Mouse (Mus musculus): Measurements from ENCODE around the gene Slamf8. TPM values are rescaled to one million over a fixed set of nuclear protein-coding genes. Genes with fewer than 3 reads are reported as not detected.

Gene Slamf8
- total RNA-seq, 4 experiments from 2014 or later = 0.16 to 0.31 (median 0.24) TPM

DNA sequence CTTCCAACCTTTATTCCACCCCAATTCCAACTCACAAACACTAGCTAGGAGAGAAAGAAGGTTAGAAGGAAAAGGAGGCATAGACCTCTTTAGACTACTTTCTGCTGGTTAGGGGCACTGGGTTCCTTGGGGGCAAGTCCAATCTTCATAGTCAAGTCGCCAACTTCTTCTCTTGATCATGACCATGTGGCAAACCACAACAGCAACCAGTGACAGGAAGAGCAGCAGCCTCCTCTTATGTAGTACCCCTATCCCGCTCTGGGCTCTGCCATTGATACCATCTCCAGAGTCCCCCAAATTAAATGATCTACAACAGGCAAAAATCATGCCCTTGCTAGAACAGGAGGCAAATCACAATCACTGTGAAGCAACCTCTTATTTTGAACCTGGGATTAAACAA lies 3.6 kb upstream of the Slamf8 start:
- DNase-seq (ENCODE audit: low spot score) = no peak

DNA sequence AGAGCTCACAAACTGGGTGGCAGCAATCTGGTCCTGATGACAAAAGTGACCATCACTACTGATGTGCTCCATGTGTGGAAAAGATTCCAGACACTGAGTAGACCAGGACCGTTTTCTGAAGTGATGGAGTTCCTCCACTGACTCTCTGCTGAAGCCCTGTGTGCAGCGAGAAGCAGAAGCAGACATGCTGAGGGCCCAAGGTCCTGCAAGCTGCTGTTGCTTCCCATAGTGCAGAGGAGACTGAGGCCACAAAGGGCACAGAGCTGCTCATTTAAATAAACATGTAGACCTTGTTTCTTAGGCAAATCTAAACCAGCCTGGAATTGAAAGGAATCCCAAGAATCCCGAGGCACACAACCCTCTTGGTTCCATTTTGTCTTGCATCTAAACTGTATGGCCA lies 3.0 kb upstream of the Slamf8 start:
- no peak for DNase-seq (ENCODE audit: low spot score)

DNA sequence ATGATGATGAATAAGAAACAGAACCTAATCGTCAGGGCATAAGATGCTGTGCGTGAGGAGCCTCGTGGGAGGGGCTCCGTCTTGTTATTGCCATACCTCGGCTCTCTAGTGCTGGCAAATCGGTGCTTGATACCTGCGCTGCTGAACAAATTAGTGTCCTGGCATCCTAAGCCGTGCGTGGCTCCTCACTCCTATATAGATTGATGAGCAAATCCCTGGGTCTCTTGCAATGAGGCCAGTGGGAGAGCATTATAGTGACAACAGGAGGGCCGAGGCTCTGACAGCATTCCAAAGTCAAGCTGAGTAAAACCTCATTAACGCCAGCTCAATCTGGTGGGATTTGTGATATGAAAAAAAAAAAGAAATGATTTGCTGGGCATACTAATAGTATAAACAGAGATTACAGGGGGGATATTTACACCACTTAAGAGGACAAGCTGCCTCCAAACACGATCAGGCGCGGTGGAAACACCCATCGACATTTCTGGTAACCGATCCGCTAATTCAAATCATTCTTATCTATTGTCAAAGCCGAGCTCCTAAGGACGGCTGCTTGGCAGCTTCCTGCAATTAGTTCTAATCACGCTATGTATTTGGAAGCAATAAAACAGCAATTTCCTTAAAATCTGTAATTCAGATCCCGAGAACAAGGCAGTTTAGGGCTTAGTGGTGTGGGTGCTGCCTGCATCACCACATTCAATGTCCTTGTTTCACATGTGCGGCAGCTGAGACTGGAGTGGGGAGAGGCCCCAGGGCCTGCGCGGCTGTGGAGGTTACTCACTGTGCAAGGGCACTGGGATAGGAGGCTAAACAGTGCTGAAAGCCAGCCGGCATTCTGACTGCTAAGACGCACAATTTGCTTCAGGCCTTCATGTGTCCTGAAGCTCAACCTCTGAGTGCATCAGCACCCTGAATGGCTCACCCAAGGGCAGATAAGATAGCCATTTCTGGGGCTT lies 4.5 kb downstream of the Slamf8 start:
- no peak for DNase-seq (ENCODE audit: low spot score)

DNA sequence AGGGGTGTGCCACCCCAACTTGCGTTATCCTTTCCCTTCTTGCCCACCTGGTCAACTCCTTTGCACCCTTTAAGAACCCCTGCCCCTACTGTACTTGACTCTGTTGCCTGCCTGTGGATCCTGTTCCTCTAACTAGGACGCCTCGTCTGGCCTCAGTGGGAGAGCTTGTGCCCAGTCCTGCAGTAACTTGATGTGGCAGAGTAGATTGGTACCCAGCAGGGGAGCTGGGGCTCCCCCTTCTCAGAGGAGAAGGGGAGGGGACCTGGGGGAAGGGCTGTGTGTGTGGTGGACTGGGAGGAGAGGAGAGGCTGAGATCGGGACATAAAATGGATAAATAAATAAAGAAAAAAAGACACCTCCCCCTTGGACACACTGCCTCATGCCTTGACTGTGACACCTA lies 5.3 kb downstream of the Slamf8 start:
- DNase-seq (ENCODE audit: low spot score) = no peak

DNA sequence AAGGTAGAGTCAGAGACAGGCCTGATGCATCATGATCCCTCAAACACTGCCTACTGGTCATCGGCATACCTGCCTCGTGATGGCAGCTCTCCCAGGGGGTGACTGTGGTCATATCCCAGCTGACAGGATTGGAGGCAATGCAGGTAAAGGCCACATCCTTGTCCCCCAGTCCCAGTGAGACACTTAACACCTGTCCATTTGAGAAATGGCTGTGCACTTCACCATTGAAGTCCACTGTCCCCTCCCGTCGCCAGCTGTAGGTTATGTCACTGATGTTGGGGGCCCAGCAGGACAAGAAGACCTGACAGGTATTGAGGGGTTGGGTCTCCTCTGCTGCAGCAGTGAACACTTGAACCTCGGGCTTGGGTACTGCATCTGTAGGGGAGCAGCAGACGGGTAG lies 6.1 kb downstream of the Slamf8 start:
- no peak for DNase-seq (ENCODE audit: low spot score)

DNA sequence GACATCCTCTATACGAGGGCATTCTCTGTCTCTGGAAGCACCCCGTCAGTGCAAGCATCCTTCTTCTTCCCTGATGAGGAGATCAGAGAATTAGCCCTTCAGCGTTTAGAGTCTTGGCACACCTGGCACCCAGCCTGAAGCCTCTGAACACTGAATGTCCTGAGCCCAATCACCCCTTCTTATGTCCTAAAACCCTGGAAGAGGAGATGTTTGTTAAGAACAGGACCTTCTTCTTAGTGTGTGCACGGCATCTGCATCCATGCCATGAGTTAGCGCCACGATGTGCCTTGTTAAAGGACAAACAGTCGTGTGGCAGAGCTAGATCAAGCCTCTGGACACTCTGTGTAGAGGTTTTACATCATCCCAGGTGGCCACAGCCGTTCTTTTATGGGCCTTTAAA lies 7.9 kb downstream of the Slamf8 start:
- DNase-seq (ENCODE audit: low spot score) = no peak

DNA sequence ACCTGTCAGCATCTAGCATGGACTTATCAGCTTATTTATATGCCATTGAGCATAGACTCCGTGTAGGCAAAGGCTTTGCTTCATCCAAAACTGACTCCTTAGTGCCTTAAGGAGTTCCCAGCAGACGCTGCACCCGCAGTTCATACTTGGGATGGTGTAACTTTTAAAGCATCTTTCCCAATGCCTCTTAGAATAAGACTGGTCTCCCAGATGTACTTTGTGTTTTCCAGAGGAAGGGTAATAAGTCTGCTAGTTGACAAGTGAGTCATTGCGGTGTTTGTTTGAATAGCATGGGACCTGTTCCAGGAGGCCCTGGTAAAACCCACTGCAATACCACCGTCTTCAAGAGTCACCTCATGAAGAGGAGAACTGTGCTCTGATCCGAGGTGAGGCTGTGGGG lies 10.3 kb downstream of the Slamf8 start:
- DNase-seq (ENCODE audit: low spot score) = no peak

DNA sequence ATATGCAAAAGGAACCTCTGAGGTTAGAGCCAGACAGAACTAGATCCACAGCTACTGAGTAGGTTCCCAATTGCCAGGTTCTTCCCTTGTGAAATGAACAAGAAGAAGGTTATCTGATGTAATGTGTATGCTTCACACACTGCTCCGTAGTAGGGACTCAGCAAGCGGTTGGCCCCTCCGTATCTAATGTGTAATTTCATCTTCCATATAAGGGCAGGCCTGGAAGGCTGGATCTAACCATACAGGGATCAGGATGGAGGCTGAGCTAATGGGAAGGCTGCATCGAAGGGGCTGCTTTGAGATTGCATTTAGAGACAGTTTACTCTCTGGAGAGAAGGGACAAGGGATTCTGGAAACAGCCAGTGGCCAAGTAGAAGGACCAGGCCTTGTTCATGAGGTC lies 22.6 kb downstream of the Slamf8 start:
- no peak for DNase-seq (ENCODE audit: low spot score)

DNA sequence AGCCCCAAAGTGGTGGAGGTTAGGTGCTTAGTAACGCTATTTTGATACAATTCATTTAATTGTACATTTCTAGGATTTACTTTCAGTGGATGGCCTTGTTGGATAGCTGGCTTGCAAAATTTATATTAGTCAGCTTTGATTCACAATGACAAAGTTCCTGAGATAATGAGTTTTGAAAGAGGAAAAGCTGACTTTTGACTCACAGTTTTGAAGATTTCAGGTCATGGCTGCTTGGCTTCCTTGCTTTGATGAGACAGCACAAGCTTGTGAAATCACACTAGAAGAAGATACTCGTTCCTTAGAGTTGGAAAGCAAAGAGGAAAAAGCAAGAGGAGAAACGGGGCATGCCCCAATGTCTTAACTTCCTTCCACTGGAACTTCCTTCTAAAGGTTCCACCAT lies 24.2 kb downstream of the Slamf8 start:
- no peak for DNase-seq (ENCODE audit: low spot score)

DNA sequence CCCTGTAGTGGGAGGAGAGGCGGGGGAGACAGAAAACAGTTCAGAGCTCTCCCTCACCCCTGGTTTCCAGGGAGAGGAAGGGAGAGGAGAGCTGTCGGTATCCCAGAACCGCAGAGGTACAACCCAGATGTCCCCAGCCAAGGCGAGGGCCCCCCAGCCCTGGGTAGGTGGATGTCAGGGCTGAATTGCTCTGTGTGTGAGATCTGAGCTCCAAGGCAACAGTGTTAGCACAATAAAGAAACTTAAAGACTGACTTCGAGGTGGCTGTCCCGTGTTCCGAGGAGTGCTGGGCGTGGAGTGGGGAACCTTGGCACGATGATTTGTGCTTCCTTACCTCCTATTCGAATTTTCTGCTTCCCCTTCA lies 26.9 kb downstream of the Slamf8 start:
- DNase-seq (ENCODE audit: low spot score) = no peak

DNA sequence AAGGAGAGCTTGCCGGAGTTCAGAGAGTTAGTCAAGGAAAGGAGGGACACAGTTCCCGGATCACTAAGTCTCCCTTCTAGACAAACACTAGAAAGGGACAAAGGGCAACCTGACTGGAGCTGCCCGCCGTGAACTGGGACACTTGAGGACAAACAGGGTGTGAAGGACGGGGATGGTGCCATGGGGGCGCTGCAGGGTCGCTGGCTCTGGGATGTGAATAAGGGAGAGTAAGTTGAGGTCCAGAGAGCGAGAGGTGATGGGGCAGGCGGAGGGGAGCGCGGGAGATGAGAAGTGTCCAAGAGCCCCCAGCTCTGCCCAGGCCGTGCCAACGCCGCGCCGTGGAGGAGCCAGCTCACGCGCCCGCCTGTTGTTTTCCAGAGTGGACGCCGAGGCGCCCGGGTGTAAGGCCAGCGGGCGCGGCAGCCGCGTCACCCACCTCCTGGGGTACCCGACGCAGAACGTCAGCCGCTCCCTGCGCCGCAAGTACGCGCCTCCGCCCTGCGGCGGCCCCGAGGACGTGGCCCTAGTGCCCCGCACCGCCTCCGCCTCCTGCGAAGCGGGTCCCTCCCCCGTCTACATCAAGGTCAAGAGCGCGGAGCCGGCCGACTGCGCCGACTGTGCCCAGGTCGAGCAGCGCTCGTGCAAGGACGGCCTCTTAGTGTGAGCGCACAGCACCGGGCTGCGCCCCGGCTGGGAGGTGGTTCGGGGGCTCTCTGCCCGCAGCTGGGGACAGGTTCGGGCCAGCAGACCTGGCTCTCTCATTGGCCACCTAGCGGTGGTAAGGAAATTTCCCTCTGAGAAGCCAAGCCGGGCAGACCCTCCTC lies 27.5 kb downstream of the Slamf8 start:
- peak; percentile 65 for DNase-seq (ENCODE audit: low spot score)

DNA sequence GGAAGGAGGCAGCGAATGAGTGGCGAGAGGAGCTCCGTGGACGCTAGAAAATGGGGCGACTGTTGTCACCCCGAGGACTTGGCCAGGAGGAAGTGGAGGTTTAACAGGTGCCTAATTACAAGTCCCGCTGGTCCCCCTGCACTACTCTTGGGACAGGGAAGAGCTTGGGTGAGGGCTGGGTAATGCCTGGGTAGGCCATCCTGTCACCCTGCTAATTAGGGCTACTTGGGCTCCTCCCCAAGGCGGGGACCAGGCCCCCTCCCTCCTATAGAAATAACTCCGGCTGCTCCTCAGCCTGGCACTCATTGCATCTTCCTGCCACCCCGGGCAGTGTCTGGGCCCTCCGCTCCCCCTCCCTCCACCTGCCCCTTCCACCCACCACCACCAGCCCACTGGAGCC lies 34.7 kb downstream of the Slamf8 start, which contains the start of gene Vsig8:
Gene Vsig8 (plus strand): TSS at position 301 of the 400 bp plus-strand sequence.
- no peak for DNase-seq (ENCODE audit: low spot score)

DNA sequence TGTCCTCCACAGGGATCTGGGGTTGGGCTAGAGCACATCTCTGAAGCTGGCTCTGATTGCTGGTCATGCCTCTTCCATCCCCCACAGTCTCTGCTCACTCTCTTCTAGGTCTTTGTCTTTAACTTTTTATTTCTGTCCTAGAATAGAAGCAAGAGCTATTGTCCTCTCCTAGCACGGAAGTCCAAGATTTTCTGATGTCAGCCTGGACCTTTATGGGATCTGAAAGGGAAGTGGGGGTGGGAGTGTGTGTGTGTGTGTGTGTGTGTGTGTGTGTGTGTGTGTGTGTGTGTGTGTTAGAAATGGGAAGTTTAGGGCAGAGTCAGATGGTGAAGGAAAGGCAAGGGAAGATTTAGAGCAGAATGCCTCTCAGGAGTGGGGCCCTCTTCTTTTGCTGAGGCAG lies 37.7 kb downstream of the Slamf8 start:
- no peak for DNase-seq (ENCODE audit: low spot score)

DNA sequence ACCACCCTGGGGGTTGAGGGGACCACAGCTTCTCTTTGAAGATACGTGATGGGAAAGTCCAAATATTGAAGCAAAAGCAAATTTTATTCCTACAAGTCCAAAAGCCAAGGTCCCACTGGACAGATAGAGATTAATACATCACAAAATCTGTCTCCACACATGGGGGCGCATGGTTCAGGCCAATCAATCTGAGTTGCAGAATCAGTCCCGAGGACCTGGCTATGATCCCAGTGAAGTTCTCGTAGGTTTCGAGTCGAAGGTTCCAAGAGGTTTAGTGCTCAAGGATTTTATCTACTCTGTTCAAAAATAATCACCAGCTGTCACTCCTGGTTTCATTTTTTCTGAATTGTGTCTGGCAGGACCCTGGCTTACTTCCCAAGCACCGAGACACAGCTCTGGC lies 39.4 kb downstream of the Slamf8 start:
- DNase-seq (ENCODE audit: low spot score) = no peak

DNA sequence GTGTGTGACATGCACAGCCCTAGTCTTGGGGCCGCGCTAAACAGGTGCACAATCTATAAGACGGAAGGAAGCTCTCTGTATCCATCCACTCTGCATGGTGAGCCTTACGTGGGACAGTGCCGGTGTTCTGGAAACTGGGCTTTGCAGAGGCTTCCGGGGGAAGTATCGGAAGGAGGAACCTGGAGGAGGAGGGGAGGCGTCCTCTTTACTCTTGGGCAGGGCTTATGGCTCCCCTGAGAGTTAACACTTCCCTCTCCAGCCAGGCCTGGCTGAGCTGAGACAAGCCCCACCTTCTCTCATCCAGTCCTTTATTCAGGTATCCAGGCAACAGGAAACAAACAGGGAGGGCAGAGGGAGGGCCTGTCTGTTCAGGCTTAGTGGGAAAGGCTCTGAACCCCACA lies 39.8 kb downstream of the Slamf8 start:
- peak; percentile 77 for DNase-seq (ENCODE audit: low spot score)

DNA sequence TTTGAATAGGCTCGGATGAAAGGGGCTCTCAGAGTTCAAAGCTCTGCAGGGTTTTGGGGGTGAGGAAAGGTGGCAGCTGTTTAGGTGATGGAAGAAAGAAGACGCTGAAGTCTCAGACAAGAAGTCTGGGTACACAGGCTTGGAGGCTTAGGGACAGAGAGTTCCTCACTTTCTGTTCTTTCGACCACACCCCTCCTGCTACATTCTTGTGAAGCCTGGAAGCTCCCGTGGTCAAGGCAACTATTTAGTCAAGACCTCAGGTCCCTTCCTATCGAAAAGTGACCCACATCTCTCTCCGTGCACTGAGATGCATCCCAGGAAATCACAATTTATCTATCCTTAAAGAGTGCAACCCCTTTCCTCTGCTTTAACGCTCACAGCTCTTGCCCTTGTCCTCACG lies 40.7 kb downstream of the Slamf8 start:
- no peak for DNase-seq (ENCODE audit: low spot score)

DNA sequence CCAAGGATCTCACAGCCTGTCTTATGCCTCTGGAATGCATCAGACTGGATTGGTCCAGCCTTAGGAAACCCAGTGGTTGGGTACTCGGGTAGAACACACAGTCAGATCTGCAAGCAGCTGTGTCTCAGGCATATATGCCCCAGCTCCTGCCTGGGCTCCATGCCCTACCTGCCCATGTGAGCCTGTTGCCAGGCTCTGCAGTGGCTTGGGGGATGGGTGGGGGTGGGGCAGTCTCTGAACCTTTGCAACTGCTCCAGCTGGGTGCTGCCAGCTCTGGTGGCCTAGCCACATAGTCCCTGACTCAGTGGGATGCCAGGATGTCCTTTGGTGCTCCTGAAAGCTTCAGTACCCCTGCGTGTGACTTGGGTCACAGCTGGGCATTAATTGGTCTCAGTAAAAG lies 41.1 kb downstream of the Slamf8 start:
- DNase-seq (ENCODE audit: low spot score) = no peak

DNA sequence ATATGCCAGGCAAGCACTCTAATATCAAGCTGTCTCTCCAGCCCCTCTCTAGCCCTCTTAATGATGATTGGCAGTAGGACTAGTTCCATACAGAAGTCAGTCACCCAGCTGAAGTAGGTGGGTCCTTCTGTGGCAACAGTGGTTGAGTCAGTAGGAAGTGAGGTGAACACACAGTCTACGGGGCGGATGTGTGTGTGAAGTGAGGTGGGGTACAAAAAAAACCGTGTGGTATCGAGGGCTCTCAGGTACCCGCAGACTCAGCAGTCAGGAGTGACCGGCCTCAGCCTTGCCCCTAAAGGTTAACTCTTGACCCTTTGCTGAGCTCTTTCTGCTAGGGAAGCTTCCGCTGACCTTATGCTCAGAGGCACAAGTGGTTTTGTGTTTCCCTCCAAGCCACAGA lies 41.9 kb downstream of the Slamf8 start:
- DNase-seq (ENCODE audit: low spot score) = no peak

DNA sequence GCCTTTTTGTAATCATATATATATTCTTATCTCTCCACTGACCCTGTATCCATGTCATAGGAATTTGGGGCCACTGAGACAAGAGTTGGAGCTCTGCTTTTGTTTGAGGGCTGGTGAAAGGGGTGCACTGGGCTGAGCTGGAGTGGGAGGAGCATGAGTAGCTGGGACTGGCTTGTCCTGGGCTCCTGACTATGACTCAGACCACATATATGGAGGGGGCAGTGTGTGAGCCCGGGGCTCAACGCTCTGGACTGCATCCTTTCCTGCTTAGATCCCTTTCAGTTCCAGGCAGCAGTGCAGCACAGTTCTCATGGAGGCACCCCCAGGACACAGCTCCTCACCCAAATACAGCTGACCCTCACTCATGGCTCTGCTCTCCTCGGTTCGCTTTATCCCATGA lies 44.3 kb downstream of the Slamf8 start:
- no peak for DNase-seq (ENCODE audit: low spot score)

DNA sequence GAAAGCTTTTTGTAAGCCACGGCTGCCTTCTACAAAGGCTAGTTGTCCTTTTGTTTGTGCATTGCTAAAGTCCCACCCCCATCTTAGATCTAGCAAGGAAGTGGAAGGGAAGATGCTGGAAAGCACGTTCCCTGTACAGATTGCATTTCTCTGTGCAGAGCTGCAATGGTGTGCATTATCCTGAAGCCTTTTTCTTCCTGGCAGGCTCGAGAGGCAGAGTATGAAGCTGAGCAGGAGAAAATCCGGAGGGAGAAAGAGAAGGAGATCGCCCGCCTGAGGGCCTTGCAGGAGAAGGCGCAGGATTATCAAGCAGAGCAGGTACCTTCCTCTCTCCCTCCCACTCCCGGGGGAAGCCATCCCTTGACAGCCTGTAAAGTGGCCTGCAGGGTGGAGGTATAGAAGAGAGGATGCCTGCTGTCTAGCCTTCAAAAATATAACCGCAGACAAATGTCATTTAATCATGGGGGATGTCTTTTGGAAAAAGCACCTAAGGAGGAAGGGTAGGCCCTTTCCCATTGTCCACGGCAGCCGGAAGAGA lies 50.0 kb downstream of the Slamf8 start:
- no peak for DNase-seq (ENCODE audit: low spot score)

DNA sequence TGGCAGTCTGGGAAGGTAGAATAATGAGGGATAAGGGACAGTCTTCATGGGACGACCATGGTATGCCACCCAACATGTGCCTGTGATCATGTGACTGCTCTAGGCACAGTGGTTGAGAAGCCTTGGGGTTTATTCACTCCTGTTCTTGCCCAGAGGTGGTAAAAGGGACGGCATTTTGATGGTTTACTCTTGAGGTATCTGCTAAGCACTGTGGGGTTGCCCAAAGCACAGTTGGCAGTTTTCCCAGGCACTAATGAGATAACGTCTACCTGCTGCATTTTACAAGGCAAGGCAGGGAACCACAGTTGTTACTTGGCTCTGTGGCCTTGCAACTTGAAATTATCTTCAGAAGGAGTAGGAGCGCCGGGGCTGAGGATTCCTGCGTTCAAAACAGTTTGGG lies 50.5 kb downstream of the Slamf8 start:
- DNase-seq (ENCODE audit: low spot score) = no peak

DNA sequence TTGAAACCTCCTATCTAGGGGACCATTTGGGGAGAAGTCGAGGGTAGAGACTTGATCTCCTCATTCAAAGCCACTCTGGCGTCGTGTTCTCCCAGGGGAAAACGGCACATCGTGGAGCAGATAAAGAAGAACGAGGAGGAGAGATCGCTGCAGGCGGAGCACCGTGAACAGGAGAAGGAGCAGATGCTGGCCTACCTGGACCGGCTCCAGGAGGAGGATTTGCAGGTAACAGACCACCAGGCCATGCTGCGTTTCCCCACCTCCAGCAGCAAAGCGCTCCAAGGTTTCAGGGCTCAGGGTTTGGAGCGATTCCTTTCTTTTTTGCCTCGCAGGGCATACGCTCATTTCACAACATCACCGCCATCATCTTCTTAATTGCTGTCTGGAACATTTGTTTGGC lies 55.3 kb downstream of the Slamf8 start:
- DNase-seq (ENCODE audit: low spot score) = no peak

DNA sequence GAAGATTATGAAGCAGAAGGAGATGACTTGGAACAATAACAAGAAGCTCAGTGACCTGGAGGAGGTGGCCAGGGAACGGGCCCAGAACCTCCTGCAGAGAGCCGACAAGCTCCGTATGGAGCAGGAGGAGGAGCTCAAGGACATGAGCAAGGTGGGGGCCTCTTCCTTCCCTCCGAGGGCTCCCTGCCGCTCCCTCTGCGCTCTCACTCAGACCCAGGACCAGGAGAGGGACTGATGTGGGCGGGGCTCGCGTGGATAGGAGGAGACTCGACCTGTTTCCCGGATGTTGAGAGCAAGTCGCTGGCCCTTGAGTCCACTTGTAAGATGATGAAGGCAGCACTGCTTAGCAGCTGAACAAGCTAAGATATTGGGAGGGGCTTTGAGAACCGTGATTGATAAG lies 57.8 kb downstream of the Slamf8 start:
- no peak for DNase-seq (ENCODE audit: low spot score)

Data from heart, adult 8-10 months (tissue).